Mouse (Mus musculus): ENCODE data around the gene Gm42674. TPM values are rescaled to one million over a fixed set of nuclear protein-coding genes. Genes with fewer than 3 reads are reported as not detected.

The Gm42674 gene
- total and polyA plus RNA-seq, 3 experiments, result not detected

DNA sequence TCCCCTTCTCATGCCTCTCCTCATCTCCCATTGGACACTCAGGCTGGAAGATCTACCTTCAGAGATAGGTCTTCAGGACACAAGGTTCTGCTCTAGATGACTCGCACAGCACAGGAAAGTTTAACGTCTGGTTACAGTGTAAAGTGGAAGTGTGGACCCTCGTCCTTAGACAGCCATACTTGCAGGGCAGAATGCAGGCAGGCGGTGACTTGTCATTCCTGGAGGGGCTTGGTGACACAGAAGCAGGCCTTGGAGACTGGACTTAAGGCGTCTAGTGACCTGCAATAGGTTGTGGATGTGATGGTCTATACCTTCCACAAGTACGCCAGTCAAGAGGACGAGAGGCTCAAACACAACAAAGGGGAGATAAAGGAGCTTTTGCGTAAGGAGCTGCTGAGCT, 11.8 kb upstream of the Gm42674 start, which contains the start of gene S100a2:
Gene S100a2, plus strand, starts transcription at position 301 of the 400 bp plus-strand sequence.
- Histone ChIP-seq H3K79me2 (replicated peaks; ENCODE audit: control insufficient read depth, extremely low read depth, insufficient read depth, poor library complexity, severe bottlenecking) (no peaks in the 10 kb centered on the region), H3K4me1 (ENCODE audit: control insufficient read depth in 1 of 2, insufficient read depth in 2 of 2) (peaks cover 17 to 36% of the 10 kb centered on the region in 2 experiments), H3K9ac (ENCODE audit: insufficient read depth, low read depth) (no peak within 1 kb of the TSS), H3K36me3 (replicated peaks in 1 of 2; ENCODE audit: control insufficient read depth in 1 of 2, insufficient read depth in 1 of 2, low read length in 1 of 2) (no peaks in the 10 kb centered on the region), H3K27ac (ENCODE audit: insufficient read depth, low read depth) (no peak within 1 kb of the TSS), H3K27me3 (replicated peaks) (no peaks in the 10 kb centered on the region), H3K4me3 (replicated peaks in 1 of 3; ENCODE audit: low read depth in 2 of 3, low read length in 2 of 3, poor library complexity in 1 of 3) (no peak within 1 kb of the TSS), H3K9me3 (replicated peaks; ENCODE audit: low read length) (peaks cover 7% of the 10 kb centered on the region), H3K4me2 (ENCODE audit: insufficient read depth, low read depth, poor library complexity, severe bottlenecking) (no peak within 1 kb of the TSS)
- dilution Hi-C loops (cut with MboI; ENCODE audit: extremely low pct_ligation_motif_present, extremely low pct_unique_long_range_greater_than_20kb, low sequenced_read_pairs) (no loop called here), in situ Hi-C loops (cut with MboI; ENCODE audit: low pct_ligation_motif_present, low pct_unique_long_range_greater_than_20kb, low sequenced_read_pairs) (no loop called here)
- DNase-seq (ENCODE audit: extremely low read depth), result no peak
- TF ChIP-seq CHD2 (IDR thresholded peaks at IDR 0.05; ENCODE audit: low read length) (no peak), MEF2A (IDR thresholded peaks at IDR 0.05; ENCODE audit: borderline replicate concordance, low read depth, low read length) (no peak), UBTF (IDR thresholded peaks at IDR 0.05; ENCODE audit: low read depth, low read length) (no peak), ETS1 (conservative IDR thresholded peaks at IDR 0.05; ENCODE audit: low read depth, low read length) (no peak), SMC3 (IDR thresholded peaks at IDR 0.05; ENCODE audit: low read depth, low read length) (no peak), KAT2A (IDR thresholded peaks at IDR 0.05; ENCODE audit: insufficient replicate concordance, low read length) (no peak), POLR2AphosphoS2 (IDR thresholded peaks at IDR 0.05; ENCODE audit: low read depth, low read length) (no peak), CHD1 (IDR thresholded peaks at IDR 0.05; ENCODE audit: low read depth, low read length) (no peak), ZMIZ1 (IDR thresholded peaks at IDR 0.05; ENCODE audit: low read depth, low read length) (no peak), GABPA (IDR thresholded peaks at IDR 0.05; ENCODE audit: insufficient replicate concordance, low read depth, low read length) (no peak), CTCF (conservative IDR thresholded peaks at IDR 0.05 in 1 of 2, IDR thresholded peaks at IDR 0.05 in 1 of 2; ENCODE audit: low read depth in 2 of 2, low read length in 2 of 2) (no peak), TBP (conservative IDR thresholded peaks at IDR 0.05; ENCODE audit: low read depth, low read length) (no peak), ELF1 (IDR thresholded peaks at IDR 0.05; ENCODE audit: low read depth, low read length) (no peak), SIN3A (IDR thresholded peaks at IDR 0.05; ENCODE audit: low read length) (no peak), RAD21 (IDR thresholded peaks at IDR 0.05; ENCODE audit: low read depth, low read length) (no peak)

DNA sequence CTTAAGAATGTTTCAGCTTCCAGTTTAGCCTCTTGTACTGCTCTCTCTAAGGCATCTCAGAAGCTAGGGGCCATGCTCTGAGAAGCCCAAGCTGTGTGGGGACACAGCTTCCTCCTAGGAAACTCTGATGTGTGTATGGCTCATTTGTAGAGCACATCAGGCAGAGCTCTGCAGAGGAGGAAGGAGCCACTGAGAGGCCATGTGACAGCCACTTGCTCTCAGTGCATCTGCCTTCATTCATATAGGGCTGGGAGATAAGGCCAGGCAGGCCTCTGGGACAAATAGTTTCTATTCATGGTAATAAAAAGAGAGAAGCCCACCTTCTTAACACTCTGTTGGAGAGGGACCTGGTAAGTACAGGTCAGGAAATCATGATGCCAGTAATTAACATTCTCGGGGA, 7.2 kb upstream of the Gm42674 start:
- Histone ChIP-seq H3K4me1 (ENCODE audit: control insufficient read depth in 1 of 2, insufficient read depth in 2 of 2) (peaks cover 2 to 6% of the 10 kb centered on the region in 2 experiments; a peak in 3 of 4 replicates), H3K9ac (ENCODE audit: insufficient read depth, low read depth) (no peak overlapping the region), H3K9me3 (replicated peaks; ENCODE audit: low read length) (peaks cover 7% of the 10 kb centered on the region), H3K4me3 (replicated peaks in 1 of 3; ENCODE audit: low read depth in 2 of 3, low read length in 2 of 3, poor library complexity in 1 of 3) (no peak overlapping the region), H3K27me3 (replicated peaks) (no peaks in the 10 kb centered on the region), H3K79me2 (replicated peaks; ENCODE audit: control insufficient read depth, extremely low read depth, insufficient read depth, poor library complexity, severe bottlenecking) (no peaks in the 10 kb centered on the region), H3K4me2 (ENCODE audit: insufficient read depth, low read depth, poor library complexity, severe bottlenecking) (no peak overlapping the region), H3K36me3 (replicated peaks in 1 of 2; ENCODE audit: control insufficient read depth in 1 of 2, insufficient read depth in 1 of 2, low read length in 1 of 2) (no peaks in the 10 kb centered on the region), H3K27ac (ENCODE audit: insufficient read depth, low read depth) (no peak overlapping the region)
- no peak for DNase-seq (ENCODE audit: extremely low read depth)
- no peak for TF ChIP-seq MAZ (IDR thresholded peaks at IDR 0.05; ENCODE audit: low read depth, low read length)
- no peak for TF ChIP-seq ZNF384 (IDR thresholded peaks at IDR 0.05; ENCODE audit: low read depth, low read length)
- no peak for TF ChIP-seq BHLHE40 (IDR thresholded peaks at IDR 0.05; ENCODE audit: low read depth, low read length)
- TF ChIP-seq UBTF (IDR thresholded peaks at IDR 0.05; ENCODE audit: low read depth, low read length), result no peak
- no peak for TF ChIP-seq TBP (conservative IDR thresholded peaks at IDR 0.05; ENCODE audit: low read depth, low read length)
- TF ChIP-seq ETS1 (conservative IDR thresholded peaks at IDR 0.05; ENCODE audit: low read depth, low read length), result no peak
- TF ChIP-seq MEF2A (IDR thresholded peaks at IDR 0.05; ENCODE audit: borderline replicate concordance, low read depth, low read length), result no peak
- TF ChIP-seq JUN (IDR thresholded peaks at IDR 0.05; ENCODE audit: insufficient read depth, low read depth, low read length), result no peak
- no peak for TF ChIP-seq TCF12 (IDR thresholded peaks at IDR 0.05; ENCODE audit: low read depth, low read length)
- TF ChIP-seq NRF1 (IDR thresholded peaks at IDR 0.05; ENCODE audit: low read depth, low read length), result no peak
- no peak for TF ChIP-seq SIN3A (IDR thresholded peaks at IDR 0.05; ENCODE audit: low read length)
- no peak for TF ChIP-seq IRF4 (IDR thresholded peaks at IDR 0.05; ENCODE audit: low read depth, low read length)
- no peak for TF ChIP-seq HCFC1 (IDR thresholded peaks at IDR 0.05; ENCODE audit: low read depth, low read length)
- TF ChIP-seq JUND (conservative IDR thresholded peaks at IDR 0.05; ENCODE audit: low read depth, low read length), result no peak
- TF ChIP-seq USF2 (conservative IDR thresholded peaks at IDR 0.05; ENCODE audit: low read depth, low read length), result no peak
- dilution Hi-C loops (cut with MboI; ENCODE audit: extremely low pct_ligation_motif_present, extremely low pct_unique_long_range_greater_than_20kb, low sequenced_read_pairs) (no loop called here), in situ Hi-C loops (cut with MboI; ENCODE audit: low pct_ligation_motif_present, low pct_unique_long_range_greater_than_20kb, low sequenced_read_pairs) (no loop called here)
